Mouse (Mus musculus): ENCODE data around the gene Sh3gl1. TPM values are rescaled to one million over a fixed set of nuclear protein-coding genes. Genes with fewer than 3 reads are reported as not detected.

The Sh3gl1 gene
- total and polyA plus RNA-seq, 2 experiments from 2014 or later, result 74.5 to 93.2 TPM

DNA sequence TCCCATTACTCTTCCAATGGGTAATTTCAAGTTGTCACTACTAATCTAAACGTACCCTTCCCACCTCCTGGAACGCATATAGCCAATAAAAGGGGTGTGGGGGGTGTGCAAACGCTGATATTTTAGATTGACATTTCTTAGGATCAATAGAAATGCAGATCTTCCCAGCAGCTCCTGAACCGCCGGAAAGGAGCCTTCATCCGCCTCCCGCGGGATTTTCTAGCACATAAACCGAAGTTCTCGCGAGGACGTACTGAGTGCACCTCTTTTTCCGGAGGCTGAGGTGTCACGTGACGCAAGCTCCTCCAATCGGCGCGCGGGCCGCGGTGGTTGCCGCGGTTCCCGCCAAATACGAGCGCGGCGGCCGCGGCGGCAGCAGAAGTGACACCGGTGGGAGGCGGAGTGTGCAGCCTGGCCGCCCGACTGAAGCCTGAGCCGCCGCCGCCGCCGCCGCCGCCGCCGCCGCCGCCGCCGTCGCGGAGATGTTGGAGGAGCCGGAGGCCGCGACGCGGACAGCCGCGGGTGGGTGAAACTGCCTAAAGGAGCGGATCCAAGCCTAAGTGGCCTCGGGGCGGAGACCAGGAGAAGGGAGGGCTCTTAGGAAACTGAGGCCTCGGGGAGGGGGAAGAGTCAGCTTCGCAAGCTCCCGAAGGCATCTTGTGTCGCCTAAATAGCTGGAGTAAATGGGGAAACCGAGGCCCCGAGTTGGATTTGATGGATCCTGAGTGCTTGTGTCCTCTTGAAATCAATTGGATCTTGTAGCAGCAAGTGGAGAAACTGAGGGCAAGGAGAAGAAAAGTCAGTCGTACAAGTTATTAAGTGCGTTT lies 3.8 kb upstream of the Sh3gl1 start, which contains the start of gene Chaf1a:
Gene Chaf1a, plus strand, starts transcription at position 410 of the 827 bp plus-strand sequence.
- no peak for TF ChIP-seq CTCF (IDR thresholded peaks at IDR 0.05; ENCODE audit: low read depth)
- Histone ChIP-seq H3K36me3 (ENCODE audit: insufficient read depth) (no peaks in the 10 kb centered on the region), H3K9me3 (ENCODE audit: low read length) (no peaks in the 10 kb centered on the region), H3K4me2 (ENCODE audit: low read depth) (peak within 1 kb of the TSS; percentile 93), H3K4me3 (ENCODE audit: low read depth, low read length) (peak within 1 kb of the TSS; percentile 83), H3K9ac (peak within 1 kb of the TSS; percentile 67), H3K27me3 (ENCODE audit: insufficient read depth, low read length) (no peaks in the 10 kb centered on the region), H3K4me1 (ENCODE audit: insufficient read depth) (peaks cover 8% of the 10 kb centered on the region; the same call in 1 of the 2 replicates), H3K27ac (ENCODE audit: low read depth, low read length) (no peak within 1 kb of the TSS)
- under 1% methylated on average over 68 of the region's 68 CpGs for WGBS
- ATAC-seq, result peak; percentile 90
- peak; percentile 98 for DNase-seq

- TF ChIP-seq CTCF (IDR thresholded peaks at IDR 0.05; ENCODE audit: low read depth), result no peak
- Histone ChIP-seq H3K4me3 (ENCODE audit: low read depth, low read length) (no peak overlapping the region), H3K9me3 (ENCODE audit: low read length) (no peaks in the 10 kb centered on the region), H3K4me2 (ENCODE audit: low read depth) (0 out of 2 replicates have a peak overlapping the region, but pooled peaks have one; percentile 93), H3K27ac (ENCODE audit: low read depth, low read length) (no peak overlapping the region), H3K36me3 (ENCODE audit: insufficient read depth) (peaks cover 5% of the 10 kb centered on the region; the same call in 1 of the 2 replicates), H3K9ac (no peak overlapping the region), H3K4me1 (ENCODE audit: insufficient read depth) (peaks cover 8% of the 10 kb centered on the region; the same call in 1 of the 2 replicates), H3K27me3 (ENCODE audit: insufficient read depth, low read length) (no peaks in the 10 kb centered on the region)
- DNase-seq (no peak), ATAC-seq (no peak)
- 81% methylated on average over 4 of the region's 4 CpGs for WGBS
Measured at GRCm38 (mm10) chr17:56039345-56039744, 2.9 kb upstream of the Sh3gl1 start.

DNA sequence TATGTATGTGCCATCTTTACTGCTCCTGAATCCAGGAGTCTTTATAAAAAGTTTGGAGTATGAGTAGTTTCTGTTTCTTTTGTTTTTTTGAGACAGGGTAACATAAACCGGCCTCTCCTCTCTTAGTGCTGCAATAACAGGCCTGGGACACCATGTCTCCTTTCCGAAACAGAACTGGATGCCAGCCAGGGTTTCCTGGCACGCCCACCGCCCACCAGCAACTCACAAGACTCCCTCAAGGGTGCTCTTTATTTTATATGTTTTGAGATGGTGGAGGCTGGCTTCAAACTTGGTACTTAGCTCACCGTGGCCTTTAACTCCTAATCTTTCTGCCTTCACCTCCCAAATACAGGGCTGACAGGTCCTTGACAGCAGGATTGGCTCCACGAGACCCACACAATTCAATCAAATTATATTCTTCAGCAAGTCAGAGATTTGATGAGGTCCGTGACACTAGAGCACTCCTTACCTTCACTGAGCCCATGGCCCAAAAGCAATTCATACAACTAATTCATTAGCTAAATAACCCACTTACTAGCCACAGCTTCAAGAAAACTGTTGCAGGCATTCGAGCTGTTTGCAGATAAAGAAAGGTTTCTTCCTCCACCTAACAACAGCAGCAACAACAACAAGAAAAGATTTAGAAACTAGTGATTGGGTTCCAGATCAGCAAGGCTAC lies 2.3 kb upstream of the Sh3gl1 start:
- no peak overlapping the region for H3K9ac ChIP-seq
- WGBS, result 80% methylated on average over 8 of the region's 8 CpGs

GRCm38 (mm10) chr17:56036901-56037287 lies 459 bp upstream of the Sh3gl1 start:
- Histone ChIP-seq H3K9me3 (ENCODE audit: low read length) (no peaks in the 10 kb centered on the region), H3K4me3 (ENCODE audit: low read depth, low read length) (peak overlapping the region; percentile 24; the same call in 1 of the 2 replicates), H3K27ac (ENCODE audit: low read depth, low read length) (no peak overlapping the region), H3K27me3 (ENCODE audit: insufficient read depth, low read length) (no peaks in the 10 kb centered on the region), H3K4me2 (ENCODE audit: low read depth) (peak overlapping the region; percentile 45), H3K36me3 (ENCODE audit: insufficient read depth) (peaks cover 9% of the 10 kb centered on the region), H3K4me1 (ENCODE audit: insufficient read depth) (peaks cover 8% of the 10 kb centered on the region; the same call in 1 of the 2 replicates), H3K9ac (peak overlapping the region; percentile 39; the same call in 1 of the 2 replicates)
- no peak for TF ChIP-seq CTCF (IDR thresholded peaks at IDR 0.05; ENCODE audit: low read depth)
- 0 out of 2 replicates have a peak, but pooled peaks have one; percentile 2 for ATAC-seq
- no peak for DNase-seq
- WGBS, result 40% methylated on average over 13 of the region's 13 CpGs

More for the DNA sequence above, 2.3 kb upstream of the Sh3gl1 start:
- no peak overlapping the region for H3K4me2 ChIP-seq (ENCODE audit: low read depth)
- H3K27ac ChIP-seq (ENCODE audit: low read depth, low read length), result no peak overlapping the region
- H3K36me3 ChIP-seq (ENCODE audit: insufficient read depth), result peaks cover 9% of the 10 kb centered on the region
- TF ChIP-seq CTCF (IDR thresholded peaks at IDR 0.05; ENCODE audit: low read depth), result no peak
- ATAC-seq, result no peak
- no peaks in the 10 kb centered on the region for H3K27me3 ChIP-seq (ENCODE audit: insufficient read depth, low read length)
- no peak overlapping the region for H3K4me3 ChIP-seq (ENCODE audit: low read depth, low read length)
- H3K4me1 ChIP-seq (ENCODE audit: insufficient read depth), result peaks cover 8% of the 10 kb centered on the region; the same call in 1 of the 2 replicates
- H3K9me3 ChIP-seq (ENCODE audit: low read length), result no peaks in the 10 kb centered on the region
- no peak for DNase-seq

- 81% methylated on average over 4 of the region's 4 CpGs for WGBS
- no peak for ATAC-seq
Measured at GRCm38 (mm10) chr17:56035216-56035615, 1.2 kb downstream of the Sh3gl1 start.

GRCm38 (mm10) chr17:56034726-56035100 lies 1.7 kb downstream of the Sh3gl1 start:
- Histone ChIP-seq H3K4me2 (ENCODE audit: low read depth) (no peak overlapping the region), H3K9me3 (ENCODE audit: low read length) (no peaks in the 10 kb centered on the region), H3K4me3 (ENCODE audit: low read depth, low read length) (no peak overlapping the region), H3K9ac (no peak overlapping the region), H3K4me1 (ENCODE audit: insufficient read depth) (peaks cover 2% of the 10 kb centered on the region; the same call in 1 of the 2 replicates), H3K36me3 (ENCODE audit: insufficient read depth) (peaks cover 12% of the 10 kb centered on the region), H3K27ac (ENCODE audit: low read depth, low read length) (no peak overlapping the region), H3K27me3 (ENCODE audit: insufficient read depth, low read length) (no peaks in the 10 kb centered on the region)
- no peak for TF ChIP-seq CTCF (IDR thresholded peaks at IDR 0.05; ENCODE audit: low read depth)
- ATAC-seq, result no peak
- no peak for DNase-seq
- 91% methylated on average over 6 of the region's 6 CpGs for WGBS

More at GRCm38 (mm10) chr17:56035216-56035615, 1.2 kb downstream of the Sh3gl1 start:
- H3K36me3 ChIP-seq (ENCODE audit: insufficient read depth), result peaks cover 12% of the 10 kb centered on the region
- no peak for TF ChIP-seq CTCF (IDR thresholded peaks at IDR 0.05; ENCODE audit: low read depth)
- H3K27me3 ChIP-seq (ENCODE audit: insufficient read depth, low read length), result no peaks in the 10 kb centered on the region
- H3K9ac ChIP-seq, result 0 out of 2 replicates have a peak overlapping the region, but pooled peaks have one; percentile 68
- no peak for DNase-seq
- peak overlapping the region; percentile 53 for H3K4me2 ChIP-seq (ENCODE audit: low read depth)
- peaks cover 2% of the 10 kb centered on the region; the same call in 1 of the 2 replicates for H3K4me1 ChIP-seq (ENCODE audit: insufficient read depth)
- no peaks in the 10 kb centered on the region for H3K9me3 ChIP-seq (ENCODE audit: low read length)
- no peak overlapping the region for H3K27ac ChIP-seq (ENCODE audit: low read depth, low read length)
- no peak overlapping the region; the same call in 1 of the 2 replicates for H3K4me3 ChIP-seq (ENCODE audit: low read depth, low read length)
